Comparison of ENCODE assay signal across 20 mouse cellular contexts in the genomic region with DNA sequence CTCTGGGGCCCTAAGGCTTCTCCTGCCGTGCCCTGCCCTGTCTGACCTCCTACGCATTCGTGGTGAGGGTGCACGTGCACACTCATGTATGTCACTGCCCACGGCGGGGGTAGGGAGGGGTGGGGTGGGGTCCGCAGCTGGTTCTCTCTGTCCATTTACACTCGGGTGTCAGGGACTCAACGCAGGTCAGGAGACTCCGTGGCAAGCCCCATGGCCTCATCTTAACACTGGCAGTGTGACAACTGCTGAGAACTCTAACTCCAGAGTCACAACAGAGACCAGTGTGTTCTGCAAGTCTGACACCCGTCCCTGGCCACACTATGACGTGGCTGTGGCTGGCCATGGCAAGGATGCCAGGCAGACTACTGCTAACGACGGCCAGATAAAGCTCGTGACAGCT.
DNase-seq lines count a peak whose midpoint lies in the region; ATAC-seq and TF ChIP-seq lines count a peak whose summit lies in the region.
"Had no signal": no experiment of that assay in that cellular context is flagged by ENCODE, and none has a peak within 500 bp of the region (broad histone marks: within the 10 kb centered on the region; RNA-seq: fewer than 3 reads in every experiment).

No protein-coding gene starts in this region.

- peaks cover 3% of the 10 kb centered on the region for H3K4me1 ChIP-seq in heart, adult 2 months (ENCODE audit: control insufficient read depth, insufficient read depth, low read length)
- peaks cover 19% of the 10 kb centered on the region for H3K4me1 ChIP-seq in heart, embryonic 11.5 days (ENCODE audit: control insufficient read depth, insufficient read depth, low read length)
- peaks cover 18 to 32% of the 10 kb centered on the region in 2 experiments for H3K4me1 ChIP-seq in CH12.LX (ENCODE audit: control insufficient read depth in 1 of 2, insufficient read depth in 2 of 2)
- peaks cover 50% of the 10 kb centered on the region for H3K4me1 ChIP-seq in heart, embryonic 13.5 days
- H3K4me1 ChIP-seq: hindbrain, embryonic 15.5 days; limb, embryonic 12.5 days; liver, embryonic 12.5 days; neural tube, embryonic 12.5 days had no signal

- TF ChIP-seq POLR2A in heart, adult 2 months (IDR thresholded peaks at IDR 0.05; ENCODE audit: insufficient read depth, low read depth, low read length): no peak
- no peak for TF ChIP-seq POLR2A in CH12.LX (IDR thresholded peaks at IDR 0.05; ENCODE audit: low read depth, low read length)

- intact Hi-C loops in heart, adult 2 months (cut with DNase I): loop anchor here (5.0 kb wide), 3 partner anchors 126 to 519 kb away; no protein-coding TSS in a partner anchor
- intact Hi-C loops in left cerebral cortex, postnatal 36 days (cut with DNase I): loop anchor here (5.0 to 10.0 kb wide), 4 partner anchors 126 to 644 kb away; no protein-coding TSS in a partner anchor

- H3K4me3 ChIP-seq in heart, adult 2 months: no peak overlapping the region
- no peak overlapping the region for H3K4me3 ChIP-seq in heart, embryonic 11.5 days (ENCODE audit: low read depth, low read length)
- no peak overlapping the region for H3K4me3 ChIP-seq in CH12.LX (replicated peaks in 1 of 3; ENCODE audit: low read depth in 2 of 3, low read length in 2 of 3, poor library complexity in 1 of 3)
- H3K4me3 ChIP-seq in heart, embryonic 13.5 days: no peak overlapping the region
- no peak overlapping the region for H3K4me3 ChIP-seq in layer of hippocampus, adult 2 months
- H3K4me3 ChIP-seq: heart, embryonic 15.5 days; hindbrain, embryonic 15.5 days; limb, embryonic 12.5 days; liver, embryonic 12.5 days; neural tube, embryonic 12.5 days had no signal

- no peak overlapping the region for H3K27ac ChIP-seq in heart, adult 2 months
- no peak overlapping the region for H3K27ac ChIP-seq in heart, embryonic 11.5 days (ENCODE audit: low read depth, low read length)
- no peak overlapping the region for H3K27ac ChIP-seq in CH12.LX (ENCODE audit: insufficient read depth, low read depth)
- 0 out of 2 replicates have a peak overlapping the region, but pooled peaks have one; percentile 20 for H3K27ac ChIP-seq in heart, embryonic 13.5 days (replicated peaks)
- no peak overlapping the region for H3K27ac ChIP-seq in layer of hippocampus, adult 2 months
- H3K27ac ChIP-seq: hindbrain, embryonic 15.5 days; limb, embryonic 12.5 days; liver, embryonic 12.5 days; neural tube, embryonic 12.5 days had no signal

- in situ Hi-C loops in CH12.LX (cut with MboI; ENCODE audit: low pct_ligation_motif_present, low pct_unique_long_range_greater_than_20kb, low sequenced_read_pairs): loop anchor here (10.0 to 25.0 kb wide), 3 partner anchors 128 to 1282 kb away; no protein-coding TSS in a partner anchor

- WGBS in heart, adult 2 months: 47% methylated on average over 15 of the region's 15 CpGs
- 66% methylated on average over 15 of the region's 15 CpGs for WGBS in heart, embryonic 11.5 days (ENCODE audit: insufficient replicate concordance)
- 51% methylated on average over 15 of the region's 15 CpGs for WGBS in heart, embryonic 13.5 days

- no peak for TF ChIP-seq RAD21 in CH12.LX (IDR thresholded peaks at IDR 0.05; ENCODE audit: low read depth, low read length)

- no peak overlapping the region for H3K9ac ChIP-seq in heart, adult 2 months (ENCODE audit: low read depth, low read length)
- H3K9ac ChIP-seq in heart, embryonic 11.5 days (ENCODE audit: low read depth, low read length): no peak overlapping the region
- H3K9ac ChIP-seq in CH12.LX (ENCODE audit: insufficient read depth, low read depth): no peak overlapping the region
- H3K9ac ChIP-seq in heart, embryonic 13.5 days: no peak overlapping the region
- H3K9ac ChIP-seq: heart, embryonic 15.5 days; hindbrain, embryonic 15.5 days; limb, embryonic 12.5 days; liver, embryonic 12.5 days; neural tube, embryonic 12.5 days had no signal

- no peak for TF ChIP-seq CTCF in heart, adult 2 months (IDR thresholded peaks at IDR 0.05)
- TF ChIP-seq CTCF in CH12.LX (conservative IDR thresholded peaks at IDR 0.05 in 1 of 2, IDR thresholded peaks at IDR 0.05 in 1 of 2; ENCODE audit: low read depth in 2 of 2, low read length in 2 of 2): no peak
- TF ChIP-seq CTCF in layer of hippocampus, adult 2 months (conservative IDR thresholded peaks at IDR 0.05): no peak

- H3K27me3 ChIP-seq in heart, adult 2 months (ENCODE audit: control insufficient read depth, insufficient read depth, low read length): no peaks in the 10 kb centered on the region
- H3K27me3 ChIP-seq in heart, embryonic 11.5 days (ENCODE audit: control insufficient read depth, insufficient read depth, low read length): no peaks in the 10 kb centered on the region
- no peaks in the 10 kb centered on the region for H3K27me3 ChIP-seq in CH12.LX (replicated peaks)
- no peaks in the 10 kb centered on the region for H3K27me3 ChIP-seq in heart, embryonic 13.5 days (replicated peaks)
- H3K27me3 ChIP-seq: heart, embryonic 15.5 days; hindbrain, embryonic 15.5 days; limb, embryonic 12.5 days; liver, embryonic 12.5 days; neural tube, embryonic 12.5 days had no signal

- H3K36me3 ChIP-seq in heart, adult 2 months (ENCODE audit: control insufficient read depth, insufficient read depth, low read length): peaks cover 2% of the 10 kb centered on the region; the same call in 1 of the 2 replicates
- H3K36me3 ChIP-seq in heart, embryonic 11.5 days (ENCODE audit: control insufficient read depth, insufficient read depth, low read length): peaks cover 22% of the 10 kb centered on the region
- no peaks in the 10 kb centered on the region for H3K36me3 ChIP-seq in CH12.LX (replicated peaks in 1 of 2; ENCODE audit: control insufficient read depth in 1 of 2, insufficient read depth in 1 of 2, low read length in 1 of 2)
- peaks cover 90% of the 10 kb centered on the region for H3K36me3 ChIP-seq in heart, embryonic 13.5 days

- no peaks in the 10 kb centered on the region for H3K9me3 ChIP-seq in heart, embryonic 11.5 days (replicated peaks; ENCODE audit: control insufficient read depth, low read length)
- no peaks in the 10 kb centered on the region for H3K9me3 ChIP-seq in CH12.LX (replicated peaks; ENCODE audit: low read length)
- H3K9me3 ChIP-seq in heart, embryonic 13.5 days: no peaks in the 10 kb centered on the region
- H3K9me3 ChIP-seq: heart, embryonic 15.5 days; hindbrain, embryonic 15.5 days; limb, embryonic 12.5 days; liver, embryonic 12.5 days; neural tube, embryonic 12.5 days had no signal

- dilution Hi-C loops in CH12.LX (cut with MboI; ENCODE audit: extremely low pct_ligation_motif_present, extremely low pct_unique_long_range_greater_than_20kb, low sequenced_read_pairs): no loop called here

- peak; percentile 65; the same call in 1 of the 2 replicates for TF ChIP-seq EP300 in heart, adult 2 months (IDR thresholded peaks at IDR 0.05; ENCODE audit: insufficient read depth, low read depth, low read length)
- no peak for TF ChIP-seq EP300 in CH12.LX (IDR thresholded peaks at IDR 0.05; ENCODE audit: low read length)

- no peaks in the 10 kb centered on the region for H3K79me2 ChIP-seq in heart, adult 2 months (replicated peaks; ENCODE audit: control insufficient read depth, insufficient read depth, low read length)
- H3K79me2 ChIP-seq in CH12.LX (replicated peaks; ENCODE audit: control insufficient read depth, extremely low read depth, insufficient read depth, poor library complexity, severe bottlenecking): no peaks in the 10 kb centered on the region

- no peak overlapping the region for H3K4me2 ChIP-seq in heart, embryonic 11.5 days
- H3K4me2 ChIP-seq in CH12.LX (ENCODE audit: insufficient read depth, low read depth, poor library complexity, severe bottlenecking): peak overlapping the region; percentile 59
- H3K4me2 ChIP-seq in heart, embryonic 13.5 days: no peak overlapping the region
- H3K4me2 ChIP-seq: heart, embryonic 15.5 days; hindbrain, embryonic 15.5 days; limb, embryonic 12.5 days; liver, embryonic 12.5 days; neural tube, embryonic 12.5 days had no signal

- peak in 1 of 2 experiments; percentile 64 for DNase-seq in heart, adult 2 months
- no peak for DNase-seq in CH12.LX (ENCODE audit: extremely low read depth)
- DNase-seq in thymus, postnatal 10 days (ENCODE audit: low spot score in 2 of 2): peak; percentile 20 to 35
- no peak for DNase-seq in layer of hippocampus, adult 2 months (ENCODE audit: low spot score in 2 of 2)
- no peak for DNase-seq in left cerebral cortex, postnatal 36 days (ENCODE audit: low spot score in 2 of 2)
- DNase-seq in retina, postnatal 1 day: no peak
- DNase-seq: B cell, adult 2 months; cerebellum, adult 8-10 months; gastrocnemius, postnatal 14 days; lung, adult 2 months; lung, postnatal 36 days; right cerebral cortex, adult 18-20 months had no signal

- ATAC-seq in heart, embryonic 11.5 days (replicated peaks; ENCODE audit: insufficient number of reproducible peaks, low FRiP score, low TSS enrichment): no peak
- ATAC-seq in heart, embryonic 13.5 days (ENCODE audit: extremely low read depth, insufficient number of reproducible peaks, low FRiP score, low TSS enrichment): no peak
- ATAC-seq: intestine, postnatal 0 days; liver, embryonic 12.5 days had no signal

TF ChIP-seq in CH12.LX, 34 proteins besides CTCF, POLR2A, EP300 and RAD21:
- TF ChIP-seq BHLHE40 (IDR thresholded peaks at IDR 0.05; ENCODE audit: low read depth, low read length) (peak; percentile 79), UBTF (IDR thresholded peaks at IDR 0.05; ENCODE audit: low read depth, low read length) (no peak)

Comparison
In these comparisons a context has a peak if more than half of its experiments do, and no peak if none do; other contexts are left out.
1. DNase-seq: peak in thymus, postnatal 10 days (2 of 2); none in CH12.LX (single experiment), layer of hippocampus, adult 2 months (0 of 2), left cerebral cortex, postnatal 36 days (0 of 2) and retina, postnatal 1 day (single experiment).